Mouse (Mus musculus): ENCODE data around the gene Olfr589.
"Not testable (repeated sequence)": the region's sequence is repeated elsewhere in the genome, so short reads cannot be mapped to it uniquely, and the experiment has no call there.

The Olfr589 gene

GRCm38 (mm10) chr7:103156256-103156655 is at the start of gene Olfr589:
Gene Olfr589 (minus strand): TSS chr7:103156356.
- DNase-seq (ENCODE audit: low read depth, low spot score): no peak

GRCm38 (mm10) chr7:103184503-103184902 is 28.3 kb upstream of the Olfr589 start, which contains the start of gene Olfr592:
Gene Olfr592 (plus strand): TSS chr7:103184803.
- DNase-seq (ENCODE audit: low read depth, low spot score): not testable (repeated sequence)

DNA sequence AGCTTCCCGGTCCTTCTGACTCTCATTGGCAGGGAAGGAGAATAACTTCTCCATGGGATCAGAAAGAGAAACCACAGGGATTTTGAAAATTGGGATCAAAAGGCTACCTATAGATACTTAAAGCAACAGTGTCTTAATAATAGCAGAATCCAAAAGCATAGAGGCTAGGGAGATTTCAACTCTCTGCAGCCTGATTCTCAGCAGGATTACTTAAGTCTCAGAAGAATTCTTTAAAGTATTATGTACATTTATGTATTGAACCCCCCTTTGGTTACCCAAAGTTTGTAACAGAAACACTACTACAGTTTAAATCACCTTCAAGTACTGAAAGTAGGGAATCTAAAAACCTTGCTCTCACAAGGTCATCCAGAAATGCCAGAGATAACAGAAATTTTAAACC is 22.1 kb upstream of the Olfr589 start, which contains the start of gene Olfr591:
Gene Olfr591 (minus strand): TSS at position 101 of the 400 bp plus-strand sequence.
- no peak for DNase-seq (ENCODE audit: low read depth, low spot score)

DNA sequence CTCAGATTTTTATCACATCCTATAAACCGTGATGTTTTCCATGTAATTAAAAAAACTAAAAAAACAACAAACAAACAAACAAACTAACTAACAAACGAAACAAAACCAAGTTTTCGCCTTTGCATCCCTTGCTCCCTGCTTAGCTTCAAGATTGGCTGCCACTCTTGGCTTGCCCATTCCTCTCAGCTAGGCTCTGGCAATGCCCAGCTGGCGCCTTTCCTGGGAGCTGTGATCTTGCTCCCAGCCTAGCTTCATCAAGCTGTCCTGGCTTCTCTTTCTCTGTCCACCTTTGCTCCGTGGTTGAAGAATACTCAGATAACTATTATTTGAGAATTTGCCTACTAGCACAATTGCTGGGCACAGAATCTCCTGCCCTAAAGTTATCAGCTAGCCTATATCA is 13.5 kb upstream of the Olfr589 start:
- DNase-seq (ENCODE audit: low read depth, low spot score): no peak

- DNase-seq (ENCODE audit: low read depth, low spot score): no peak
Observed at GRCm38 (mm10) chr7:103140579-103140978, 15.6 kb downstream of the Olfr589 start, which contains the start of gene Olfr588-ps1. Gene Olfr588-ps1 (plus strand): TSS chr7:103140879.

- no peak for DNase-seq (ENCODE audit: low read depth, low spot score)
Observed at GRCm38 (mm10) chr7:103125538-103125937, 30.6 kb downstream of the Olfr589 start, which contains the start of gene Olfr586. Gene Olfr586 (minus strand): TSS chr7:103125638.

DNA sequence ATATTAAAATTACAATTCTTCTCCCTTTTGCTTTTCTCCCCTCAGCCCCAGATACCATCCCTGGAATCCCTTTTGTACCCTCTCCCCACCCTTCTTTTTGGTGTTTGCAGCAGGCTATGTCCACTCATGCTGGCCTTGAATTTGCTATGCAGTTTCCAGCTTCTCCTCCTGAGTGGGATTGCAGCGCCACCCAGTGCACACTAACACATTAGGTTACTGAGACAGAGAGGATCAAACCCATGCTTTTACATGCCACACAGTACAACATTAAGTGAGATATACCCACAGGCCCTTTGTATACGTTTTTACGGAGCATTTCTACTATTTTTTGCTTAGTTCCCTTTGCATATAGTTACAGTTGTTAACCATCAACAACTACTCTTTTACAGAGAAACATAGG is 36.8 kb downstream of the Olfr589 start:
- DNase-seq (ENCODE audit: low read depth, low spot score): no peak
